Mouse (Mus musculus): ENCODE results near the gene Gys2. TPM values are rescaled to one million over a fixed set of nuclear protein-coding genes. Genes with fewer than 3 reads are reported as not detected.

Gys2 gene
- polyA plus RNA-seq, 1 experiment from 2014 or later, result not detected

GRCm38 (mm10) chr6:142387011-142387754 is 85.7 kb downstream of the Gys2 start, which contains the start of the genes Recql and Golt1b:
Gene Recql, minus strand, starts transcription at chr6:142387087.
Gene Golt1b, plus strand, starts transcription at chr6:142387221.
- peak; percentile 100 for ATAC-seq (ENCODE audit: low FRiP score)
- under 1% methylated on average over 78 of the region's 87 CpGs for WGBS
- H3K4me1 ChIP-seq, result peaks cover 17% of the 10 kb centered on the region
- peak within 1 kb of the TSS; percentile 78 for H3K4me3 ChIP-seq (replicated peaks)
- H3K27me3 ChIP-seq, result no peaks in the 10 kb centered on the region
- peak within 1 kb of the TSS; percentile 81 for H3K9ac ChIP-seq
- H3K4me2 ChIP-seq, result peak within 1 kb of the TSS; percentile 69
- no peak within 1 kb of the TSS for H3K27ac ChIP-seq
- H3K36me3 ChIP-seq (replicated peaks), result no peaks in the 10 kb centered on the region
- H3K9me3 ChIP-seq, result no peaks in the 10 kb centered on the region

- Histone ChIP-seq H3K36me3 (replicated peaks) (no peaks in the 10 kb centered on the region), H3K9me3 (no peaks in the 10 kb centered on the region), H3K4me1 (peaks cover 17% of the 10 kb centered on the region), H3K27me3 (no peaks in the 10 kb centered on the region), H3K27ac (no peak overlapping the region), H3K4me2 (peak overlapping the region; percentile 69), H3K4me3 (replicated peaks) (peak overlapping the region; percentile 78), H3K9ac (peak overlapping the region; percentile 54)
- ATAC-seq (ENCODE audit: low FRiP score), result peak; percentile 85
- WGBS, result 6% methylated on average over 31 of the region's 31 CpGs
These were observed 86.5 kb downstream of the Gys2 start for GRCm38 (mm10) chr6:142386285-142387010.

GRCm38 (mm10) chr6:142384521-142384920 is 88.4 kb downstream of the Gys2 start:
- Histone ChIP-seq H3K4me3 (replicated peaks) (no peak overlapping the region), H3K4me1 (peaks cover 17% of the 10 kb centered on the region), H3K27ac (no peak overlapping the region), H3K9me3 (no peaks in the 10 kb centered on the region), H3K9ac (no peak overlapping the region), H3K27me3 (no peaks in the 10 kb centered on the region), H3K4me2 (no peak overlapping the region), H3K36me3 (replicated peaks) (no peaks in the 10 kb centered on the region)
- ATAC-seq (ENCODE audit: low FRiP score), result no peak
- 93% methylated on average over 9 of the region's 9 CpGs for WGBS

- H3K27me3 ChIP-seq, result no peaks in the 10 kb centered on the region
- no peak overlapping the region for H3K9ac ChIP-seq
- H3K4me2 ChIP-seq, result no peak overlapping the region
- no peaks in the 10 kb centered on the region for H3K9me3 ChIP-seq
- H3K36me3 ChIP-seq (replicated peaks), result peaks cover 1% of the 10 kb centered on the region
- no peak for ATAC-seq (ENCODE audit: low FRiP score)
- 90% methylated on average over 7 of the region's 7 CpGs for WGBS
- H3K4me1 ChIP-seq, result peaks cover 3% of the 10 kb centered on the region
- no peak overlapping the region for H3K27ac ChIP-seq
- H3K4me3 ChIP-seq (replicated peaks), result no peak overlapping the region
These were observed 91.3 kb downstream of the Gys2 start for GRCm38 (mm10) chr6:142381615-142382014.

- no peak overlapping the region for H3K27ac ChIP-seq
- 94% methylated on average over 6 of the region's 6 CpGs for WGBS
- no peak overlapping the region for H3K9ac ChIP-seq
These were observed 92.9 kb downstream of the Gys2 start for GRCm38 (mm10) chr6:142379961-142380360.

GRCm38 (mm10) chr6:142378576-142379330 is 94.2 kb downstream of the Gys2 start:
- Histone ChIP-seq H3K27me3 (no peaks in the 10 kb centered on the region), H3K27ac (no peak overlapping the region), H3K4me2 (no peak overlapping the region), H3K9me3 (no peaks in the 10 kb centered on the region), H3K4me1 (no peaks in the 10 kb centered on the region), H3K4me3 (replicated peaks) (no peak overlapping the region), H3K9ac (no peak overlapping the region), H3K36me3 (replicated peaks) (peaks cover 29% of the 10 kb centered on the region)
- WGBS, result 93% methylated on average over 8 of the region's 8 CpGs
- no peak for ATAC-seq (ENCODE audit: low FRiP score)

More at GRCm38 (mm10) chr6:142379961-142380360, 92.9 kb downstream of the Gys2 start:
- H3K36me3 ChIP-seq (replicated peaks), result peaks cover 17% of the 10 kb centered on the region
- H3K4me2 ChIP-seq, result no peak overlapping the region
- no peak overlapping the region for H3K4me3 ChIP-seq (replicated peaks)
- H3K27me3 ChIP-seq, result no peaks in the 10 kb centered on the region
- ATAC-seq (ENCODE audit: low FRiP score), result no peak
- no peaks in the 10 kb centered on the region for H3K4me1 ChIP-seq
- no peaks in the 10 kb centered on the region for H3K9me3 ChIP-seq

GRCm38 (mm10) chr6:142377081-142377480 is 95.8 kb downstream of the Gys2 start:
- peaks cover 43% of the 10 kb centered on the region for H3K36me3 ChIP-seq (replicated peaks)
- WGBS, result 94% methylated on average over 1 of the region's 1 CpGs
- no peak overlapping the region for H3K4me3 ChIP-seq (replicated peaks)
- no peaks in the 10 kb centered on the region for H3K4me1 ChIP-seq
- no peak overlapping the region for H3K4me2 ChIP-seq
- no peaks in the 10 kb centered on the region for H3K9me3 ChIP-seq
- no peak overlapping the region for H3K9ac ChIP-seq
- H3K27ac ChIP-seq, result no peak overlapping the region
- H3K27me3 ChIP-seq, result no peaks in the 10 kb centered on the region
- ATAC-seq (ENCODE audit: low FRiP score), result no peak

Other genes starting within 250 kb of the Gys2 start
- 0.23 and 0.36 TPM in 2 replicates for gene Iapp, start 174.7 kb downstream of the Gys2 start, polyA plus RNA-seq (2016; fragmentation: Nextera tagmentation; extraction: Ambion mirVana)
- gene Slco1a5, start 150.1 kb downstream of the Gys2 start, polyA plus RNA-seq (2016; fragmentation: Nextera tagmentation; extraction: Ambion mirVana), result 0.22 TPM in 2 replicates
- gene Pyroxd1, start 127.5 kb downstream of the Gys2 start, polyA plus RNA-seq (2016; fragmentation: Nextera tagmentation; extraction: Ambion mirVana), result 24.1 and 25.5 TPM in 2 replicates
- 42.1 and 45.2 TPM in 2 replicates for gene Recql, start 86.0 kb downstream of the Gys2 start, polyA plus RNA-seq (2016; fragmentation: Nextera tagmentation; extraction: Ambion mirVana)
- gene Golt1b, start 85.9 kb downstream of the Gys2 start, polyA plus RNA-seq (2016; fragmentation: Nextera tagmentation; extraction: Ambion mirVana), result 93.1 and 95.5 TPM in 2 replicates
- gene Spx, start 59.7 kb downstream of the Gys2 start, polyA plus RNA-seq (2016; fragmentation: Nextera tagmentation; extraction: Ambion mirVana), result 0.46 and 1.0 TPM in 2 replicates
- gene Ldhb, start 34.8 kb upstream of the Gys2 start, polyA plus RNA-seq (2016; fragmentation: Nextera tagmentation; extraction: Ambion mirVana), result 422 and 446 TPM in 2 replicates
- 4.9 and 5.5 TPM in 2 replicates for gene Kcnj8, start 98.5 kb upstream of the Gys2 start, polyA plus RNA-seq (2016; fragmentation: Nextera tagmentation; extraction: Ambion mirVana)
- 1.9 and 2.1 TPM in 2 replicates for gene Abcc9, start 229.2 kb upstream of the Gys2 start, polyA plus RNA-seq (2016; fragmentation: Nextera tagmentation; extraction: Ambion mirVana)